Mouse (Mus musculus): ENCODE measurements around the gene Tjp3.

DNA sequence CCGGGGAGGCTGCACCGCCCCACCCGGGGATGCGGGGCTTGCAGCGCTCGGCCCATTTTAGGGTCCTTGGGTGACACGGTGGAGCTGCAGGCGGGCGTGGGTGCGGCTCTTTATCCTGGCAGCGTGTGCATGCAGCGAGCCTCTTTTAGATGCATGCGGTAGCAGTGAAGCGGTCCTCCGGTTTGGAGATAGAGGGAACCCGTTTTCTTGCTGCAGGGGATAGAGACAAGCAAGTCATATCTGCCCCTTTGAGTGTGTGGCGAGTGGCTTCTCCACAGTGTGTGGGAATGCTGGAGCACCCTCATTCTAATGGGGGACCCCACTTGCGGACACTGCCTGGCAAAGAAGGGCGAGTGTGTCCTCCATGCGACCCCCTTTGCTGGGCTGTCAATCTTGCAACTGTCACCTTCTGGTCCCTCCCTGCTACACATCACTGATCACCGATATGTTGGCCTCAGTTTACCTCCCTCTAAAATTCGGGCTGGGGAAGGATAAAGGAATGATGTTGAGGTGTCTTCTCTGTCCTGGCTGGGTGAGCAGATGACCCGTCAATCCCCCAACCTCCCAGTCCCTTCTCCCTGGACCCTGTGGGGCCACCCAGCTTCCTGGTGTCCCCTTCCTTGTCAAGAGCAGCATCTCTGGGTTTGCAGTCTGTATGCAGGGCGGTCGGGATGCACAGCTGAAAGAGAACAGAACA is 2.1 kb upstream of the Tjp3 start:
- TF ChIP-seq CTCF (conservative IDR thresholded peaks at IDR 0.05; ENCODE audit: insufficient read depth, insufficient read length, low read depth, low read length) (no peak), POLR2A (IDR thresholded peaks at IDR 0.05; ENCODE audit: low read depth, low read length) (no peak)

Measured in kidney, adult 2 months (tissue).